Mouse (Mus musculus): Measurements from ENCODE around the gene Ccdc97.
"Not testable (repeated sequence)": the region's sequence is repeated elsewhere in the genome, so short reads cannot be mapped to it uniquely, and the experiment has no call there.

Ccdc97 gene

GRCm38 (mm10) chr7:25718788-25719417, at the start of gene Ccdc97:
TSS of gene Ccdc97 (minus strand) at chr7:25719088.
- peak; percentile 95 for DNase-seq (ENCODE audit: low spot score)

- DNase-seq (ENCODE audit: low spot score): no peak
Observed at GRCm38 (mm10) chr7:25768229-25768628, 49.3 kb upstream of the Ccdc97 start.

DNA sequence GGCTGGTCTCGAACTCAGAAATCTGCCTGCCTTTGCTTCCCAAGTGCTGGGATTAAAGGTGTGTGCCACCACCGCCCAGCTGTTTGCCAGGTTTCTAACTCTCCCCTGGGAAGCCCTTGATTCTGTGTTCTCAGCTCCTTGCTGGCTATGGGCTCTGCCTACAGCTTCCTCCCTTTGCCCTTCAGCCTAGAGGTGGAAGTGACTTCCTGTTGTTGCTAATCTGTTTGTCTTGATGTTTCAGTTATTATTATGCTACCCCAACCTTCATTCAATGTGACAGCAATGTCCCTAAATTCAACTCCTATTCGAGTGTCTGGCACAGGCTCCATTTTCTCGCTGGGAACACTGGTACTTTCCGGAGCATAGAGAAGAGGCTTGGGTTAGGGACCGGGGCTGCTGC, 47.2 kb upstream of the Ccdc97 start:
- no peak for DNase-seq (ENCODE audit: low spot score)

DNA sequence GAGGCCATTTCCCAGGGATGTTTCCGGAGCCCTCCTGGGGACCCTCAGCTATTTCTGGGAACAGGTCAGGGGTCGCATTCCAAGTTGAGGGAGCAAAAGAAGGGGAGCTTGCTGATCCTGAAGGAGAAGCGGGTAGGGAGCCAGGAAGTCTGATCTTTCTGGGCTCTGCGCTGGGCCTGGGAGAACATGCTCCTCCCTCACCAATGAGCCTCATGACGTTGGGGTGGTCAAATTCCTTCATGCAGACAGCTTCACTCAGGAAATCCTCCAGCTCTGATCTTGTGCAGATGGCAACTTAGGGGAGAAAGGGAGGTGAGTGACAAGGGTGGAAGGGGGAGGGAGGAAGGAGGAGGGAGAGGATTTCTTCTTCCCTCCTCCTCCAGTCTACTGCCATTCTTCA, 45.3 kb upstream of the Ccdc97 start:
- DNase-seq (ENCODE audit: low spot score): no peak

DNA sequence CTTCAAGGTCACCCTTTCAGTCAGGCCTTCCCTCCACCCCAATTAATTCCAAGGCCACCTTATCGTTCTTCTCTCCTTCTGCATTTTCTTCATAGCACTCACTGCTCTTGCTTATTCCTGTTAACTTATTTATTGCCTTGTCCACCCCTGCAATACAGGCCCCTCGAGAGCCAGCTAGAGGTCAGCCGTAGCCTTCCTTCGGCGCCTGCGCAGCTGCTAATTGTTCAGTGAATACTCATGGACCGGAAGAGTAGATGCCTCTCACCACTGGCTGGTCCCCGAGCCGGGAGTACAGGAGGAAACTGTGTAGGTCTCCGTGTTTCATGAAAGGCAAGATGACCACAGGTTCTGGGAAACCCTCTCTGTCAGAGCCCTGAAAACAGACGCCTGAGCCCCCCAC, 44.8 kb upstream of the Ccdc97 start:
- no peak for DNase-seq (ENCODE audit: low spot score)

DNA sequence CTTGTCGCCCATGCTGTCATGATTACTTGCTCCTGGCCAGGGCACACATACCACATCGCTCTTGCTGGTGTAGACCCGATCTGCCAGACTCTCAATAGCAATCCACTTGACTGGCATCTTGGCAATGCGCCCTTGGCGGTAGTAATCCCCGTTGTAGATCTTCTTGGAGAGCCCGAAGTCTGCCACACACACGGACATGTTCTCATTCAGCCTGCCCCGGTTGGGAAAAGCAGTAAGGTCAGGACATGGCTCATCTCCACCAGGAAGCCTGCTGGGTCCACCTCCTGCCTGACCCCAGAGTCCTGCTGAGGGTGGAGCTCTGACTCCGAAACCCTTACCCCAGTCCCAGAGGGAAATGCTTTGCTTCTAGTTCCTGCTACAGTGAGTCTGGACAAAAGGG, 42.5 kb upstream of the Ccdc97 start:
- no peak for DNase-seq (ENCODE audit: low spot score)

DNA sequence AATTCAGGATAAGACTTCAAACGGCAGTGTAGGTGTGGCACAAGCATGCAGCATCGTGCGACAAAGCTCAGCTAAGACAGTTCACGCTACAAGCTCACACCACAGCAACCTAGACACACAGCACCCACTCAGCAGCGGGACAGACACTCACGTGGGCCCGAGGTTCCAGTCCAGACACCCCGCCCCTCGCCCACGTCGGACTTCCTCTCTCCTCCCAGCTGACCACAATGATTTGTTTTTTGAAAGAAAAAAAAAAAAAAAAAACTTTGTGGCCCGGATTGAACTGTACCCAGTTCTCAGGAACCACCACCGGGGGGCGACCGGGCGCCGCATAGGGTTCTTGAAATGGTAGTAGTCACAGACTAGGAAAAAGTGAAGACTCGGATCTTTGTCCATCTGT, 37.1 kb upstream of the Ccdc97 start:
- DNase-seq (ENCODE audit: low spot score): peak; percentile 93

- DNase-seq (ENCODE audit: low spot score): no peak
Observed at GRCm38 (mm10) chr7:25755468-25755833, 36.6 kb upstream of the Ccdc97 start.

DNA sequence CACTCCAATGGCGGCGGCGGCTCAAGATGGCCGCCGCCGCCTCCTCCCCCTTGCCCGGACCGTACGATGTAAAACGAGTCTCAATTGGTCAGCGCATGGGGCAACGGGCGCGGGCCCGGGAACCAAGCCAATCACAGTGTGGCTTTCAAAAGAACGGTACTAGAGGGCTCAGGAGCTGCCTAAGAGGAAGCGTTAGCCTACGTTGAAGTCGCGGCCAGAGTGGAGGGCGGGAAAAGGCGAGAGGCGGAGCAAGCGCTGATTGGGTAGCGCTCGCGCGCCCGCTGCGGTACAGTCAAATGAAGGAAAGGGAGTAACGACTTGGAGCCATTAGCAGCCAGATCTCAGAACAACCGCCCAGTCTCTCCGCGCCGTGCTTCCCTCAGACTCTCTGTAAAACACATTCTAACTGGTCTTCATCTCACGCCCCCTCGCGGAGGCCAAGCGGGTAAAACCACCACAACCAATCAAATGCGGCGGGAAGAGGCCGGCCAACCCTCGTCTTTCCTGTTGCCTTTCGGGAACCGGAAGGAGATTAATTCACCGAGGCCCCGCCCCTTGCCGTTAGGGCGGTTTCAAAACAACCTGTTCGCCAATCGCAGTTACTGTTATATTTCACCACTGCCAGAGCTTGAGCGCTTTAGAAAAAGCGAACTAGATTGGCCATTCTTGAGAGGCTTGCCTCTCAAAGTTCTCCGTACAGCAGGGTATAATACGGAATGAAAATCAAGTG, 36.0 kb upstream of the Ccdc97 start, which contains the start of gene Hnrnpul1:
TSS of gene Hnrnpul1 (minus strand) at position 20 of the 730 bp plus-strand sequence.
- DNase-seq (ENCODE audit: low spot score): peak; percentile 99

GRCm38 (mm10) chr7:25754439-25754737, 35.5 kb upstream of the Ccdc97 start:
- DNase-seq (ENCODE audit: low spot score): no peak

GRCm38 (mm10) chr7:25753643-25754438, 35.0 kb upstream of the Ccdc97 start:
- DNase-seq (ENCODE audit: low spot score): peak; percentile 27

DNA sequence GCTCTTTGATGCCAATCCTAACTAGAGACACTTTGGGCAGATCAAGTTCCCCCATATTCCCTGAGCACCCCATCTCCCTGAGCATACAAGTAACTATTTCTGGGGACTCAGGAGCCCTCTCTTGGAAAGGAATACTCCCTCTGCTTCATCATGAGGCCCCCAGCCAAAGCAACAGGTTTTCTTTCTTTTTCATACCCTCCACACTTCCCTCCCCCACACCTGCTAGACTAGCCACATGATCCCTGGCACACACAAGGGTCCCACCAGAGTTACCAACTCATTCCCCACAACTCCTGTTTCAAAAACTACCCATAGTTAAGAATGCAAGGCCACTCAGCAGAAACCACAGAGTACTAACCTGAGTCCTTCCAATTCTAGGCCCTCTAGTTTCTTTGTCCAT, 34.2 kb upstream of the Ccdc97 start:
- no peak for DNase-seq (ENCODE audit: low spot score)

- DNase-seq (ENCODE audit: low spot score): no peak
Observed at GRCm38 (mm10) chr7:25746844-25747243, 28.0 kb upstream of the Ccdc97 start.

DNA sequence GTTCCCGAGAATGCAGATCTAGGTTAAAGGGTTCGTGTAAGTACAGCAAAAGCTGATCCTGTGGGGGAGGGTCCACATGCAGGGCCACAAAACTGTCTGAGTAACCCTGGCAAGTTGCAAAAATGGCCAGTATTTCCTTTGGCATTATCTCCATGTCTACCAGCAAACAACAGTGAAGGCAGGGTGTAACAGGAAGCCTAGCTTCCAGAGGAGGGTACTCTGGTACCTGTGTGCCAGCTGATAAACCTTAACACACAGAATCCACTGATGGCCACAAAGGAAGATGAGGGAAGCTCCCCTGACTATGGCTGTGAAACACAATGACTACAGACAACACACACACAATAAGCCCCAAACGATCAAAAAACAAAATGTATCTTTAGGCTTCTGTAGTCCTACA, 19.4 kb upstream of the Ccdc97 start:
- DNase-seq (ENCODE audit: low spot score): no peak

DNA sequence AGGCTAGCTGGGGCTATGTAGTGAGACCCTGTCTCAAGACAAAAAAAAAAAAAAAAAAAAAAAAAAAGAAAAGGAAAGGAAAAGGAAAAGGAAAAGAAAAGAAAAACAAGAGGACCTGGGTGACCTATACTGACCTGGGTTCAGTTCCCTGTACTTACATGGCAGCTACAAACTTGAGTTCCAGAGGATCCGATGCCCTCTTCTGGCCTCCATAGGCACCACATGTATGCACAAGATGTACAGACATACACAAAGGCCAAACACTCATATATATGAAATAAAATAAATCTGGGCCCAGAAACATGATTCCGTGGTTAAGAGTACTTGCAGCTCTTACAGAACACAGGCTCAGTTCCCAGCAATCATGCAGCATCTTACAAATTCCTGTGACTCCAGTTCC, 18.0 kb upstream of the Ccdc97 start:
- no peak for DNase-seq (ENCODE audit: low spot score)

DNA sequence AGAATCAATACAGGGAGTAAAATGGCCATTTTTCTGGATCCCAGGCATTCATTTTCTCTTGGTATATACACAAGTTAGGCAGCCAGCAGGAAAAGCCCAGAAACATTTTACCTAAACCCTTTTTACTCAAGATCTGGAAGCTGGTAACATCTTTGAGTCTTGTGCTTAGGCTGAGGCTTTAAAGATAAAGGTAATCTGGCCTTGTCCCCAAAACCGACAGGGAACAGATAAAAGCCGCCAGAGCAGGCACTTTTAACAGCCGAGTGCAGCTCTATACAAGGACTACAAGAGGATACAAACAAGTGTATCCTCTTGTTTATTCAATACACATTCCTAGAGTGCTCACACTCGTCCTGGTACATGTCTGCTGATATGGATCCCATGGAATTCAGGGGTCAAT, 16.1 kb upstream of the Ccdc97 start:
- DNase-seq (ENCODE audit: low spot score): no peak

GRCm38 (mm10) chr7:25731294-25732055, 12.6 kb upstream of the Ccdc97 start:
- DNase-seq (ENCODE audit: low spot score): no peak

GRCm38 (mm10) chr7:25729862-25730261, 11.0 kb upstream of the Ccdc97 start:
- no peak for DNase-seq (ENCODE audit: low spot score)

GRCm38 (mm10) chr7:25729396-25729795, 10.5 kb upstream of the Ccdc97 start:
- DNase-seq (ENCODE audit: low spot score): no peak

GRCm38 (mm10) chr7:25727800-25728199, 8.9 kb upstream of the Ccdc97 start:
- DNase-seq (ENCODE audit: low spot score): no peak

DNA sequence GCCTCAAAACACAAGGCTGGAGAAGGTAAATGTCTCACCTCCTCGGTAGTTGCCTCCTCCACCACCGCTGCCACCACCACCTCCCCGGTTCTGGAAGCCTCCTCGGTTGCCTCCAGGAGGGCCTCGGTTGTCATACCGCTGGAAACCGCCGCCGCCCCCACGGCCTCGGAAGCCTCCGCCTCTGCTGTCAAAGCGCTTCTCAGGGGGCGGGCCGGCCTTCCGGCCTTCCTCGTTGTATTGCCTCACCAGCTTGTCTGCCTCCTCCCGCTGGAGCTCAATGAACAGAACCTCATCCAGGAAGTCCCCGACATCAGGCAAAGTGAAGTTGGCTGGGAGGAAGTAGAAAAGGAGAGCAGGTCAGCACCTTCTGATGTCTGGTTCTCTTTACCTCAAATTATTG, 7.0 kb upstream of the Ccdc97 start:
- no peak for DNase-seq (ENCODE audit: low spot score)

DNA sequence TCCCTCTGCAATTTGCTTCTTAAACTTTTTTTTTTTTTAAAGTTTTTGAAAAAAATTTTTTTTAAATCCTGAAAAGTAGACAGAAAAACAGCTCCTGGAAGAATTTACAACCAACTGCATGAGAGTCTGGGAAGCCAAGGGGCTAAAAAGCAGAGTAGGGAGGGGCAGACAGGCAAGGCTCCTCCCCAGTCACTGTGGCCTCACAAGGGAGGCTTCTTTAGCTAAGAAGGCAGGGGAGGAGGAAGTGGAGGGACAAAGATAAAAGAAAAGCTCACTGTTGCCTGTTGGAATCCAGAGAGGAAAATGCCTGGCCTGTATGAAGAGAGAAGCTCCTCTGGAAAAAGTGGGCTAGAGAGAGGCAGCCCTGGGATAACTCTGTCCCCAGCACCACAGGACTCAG, 2.9 kb upstream of the Ccdc97 start:
- not testable (repeated sequence) for DNase-seq (ENCODE audit: low spot score)

GRCm38 (mm10) chr7:25720760-25721159, 1.9 kb upstream of the Ccdc97 start:
- DNase-seq (ENCODE audit: low spot score): no peak
